Mouse (Mus musculus) forebrain, embryonic 16.5 days (tissue): ENCODE measurements around the gene Hdhd5. TPM values are rescaled to one million over a fixed set of nuclear protein-coding genes. Genes with fewer than 3 reads are reported as not detected.

Experiments used
- ATAC-seq: fragments of 200-750 bp; cut with Nextera tagmentation; 2 replicates; pipeline ENCODE4 v1.8.0; 2017; ENCODE audit warnings: mild to moderate bottlenecking, moderate library complexity
- H3K27ac ChIP-seq: fragments of 300-500 bp; sonication (generic); 2 replicates; pipeline ENCODE4 v1.5.1; 2014; ENCODE audit warnings: low read length, control low read depth
- H3K27me3 ChIP-seq: fragments of 300-500 bp; sonication (generic); replicated peaks from 2 replicates; pipeline ENCODE4 v1.6.1; 2014; ENCODE audit warnings: low read length; ENCODE audit not compliant: control insufficient read depth, insufficient read depth
- H3K36me3 ChIP-seq: fragments of 300-500 bp; sonication (generic); 2 replicates; pipeline ENCODE4 v1.6.1; 2014; ENCODE audit not compliant: control insufficient read depth, insufficient read depth
- H3K4me1 ChIP-seq: fragments of 300-500 bp; sonication (generic); replicated peaks from 2 replicates; pipeline ENCODE4 v1.6.1; 2014; ENCODE audit warnings: low read length; ENCODE audit not compliant: control insufficient read depth, insufficient read depth
- H3K4me2 ChIP-seq: fragments of 300-500 bp; sonication (generic); 2 replicates; pipeline ENCODE4 v1.6.1; 2014; ENCODE audit warnings: mild to moderate bottlenecking, low read length, control low read depth
- H3K4me3 ChIP-seq: fragments of 300-500 bp; sonication (generic); replicated peaks from 2 replicates; pipeline ENCODE4 v1.5.1; 2014; ENCODE audit warnings: mild to moderate bottlenecking, low read length, control low read depth
- H3K9ac ChIP-seq: fragments of 300-500 bp; sonication (generic); replicated peaks from 2 replicates; pipeline ENCODE4 v1.6.1; 2014; ENCODE audit warnings: low read depth, low read length, control low read depth
- H3K9me3 ChIP-seq: fragments of 300-500 bp; sonication (generic); 2 replicates; pipeline ENCODE4 v1.6.1; 2016; ENCODE audit warnings: low read length; ENCODE audit not compliant: control insufficient read depth
- WGBS: fragments of 180-500 bp; shearing (Covaris S2); extraction: QIAGEN DNeasy Blood & Tissue Kit; methylation state at CpG from one replicate; pipeline ENCODE4 v1.1.7; 2014; 5-methylcytosine and 5-hydroxymethylcytosine counted together
- polyA plus RNA-seq: library from polyadenylated mRNA; unstranded; fragments of >200 nt; fragmentation: Nextera tagmentation; extraction: Ambion mirVana; gene quantifications from 2 replicates; pipeline ENCODE4 v1.2.1, GENCODE M21; 2015

The Hdhd5 gene
- polyA plus RNA-seq, 1 experiment from 2014 or later, result 15.3 TPM

GRCm38 (mm10) chr6:120556641-120557040 is 25.5 kb upstream of the Hdhd5 start:
- Histone ChIP-seq H3K9ac (no peak overlapping the region), H3K27ac (no peak overlapping the region), H3K4me2 (no peak overlapping the region), H3K36me3 (no peaks in the 10 kb centered on the region), H3K27me3 (no peaks in the 10 kb centered on the region), H3K4me1 (no peaks in the 10 kb centered on the region), H3K4me3 (no peak overlapping the region), H3K9me3 (no peaks in the 10 kb centered on the region)
- no peak for ATAC-seq
- 92% methylated on average over 8 of the region's 8 CpGs for WGBS

DNA sequence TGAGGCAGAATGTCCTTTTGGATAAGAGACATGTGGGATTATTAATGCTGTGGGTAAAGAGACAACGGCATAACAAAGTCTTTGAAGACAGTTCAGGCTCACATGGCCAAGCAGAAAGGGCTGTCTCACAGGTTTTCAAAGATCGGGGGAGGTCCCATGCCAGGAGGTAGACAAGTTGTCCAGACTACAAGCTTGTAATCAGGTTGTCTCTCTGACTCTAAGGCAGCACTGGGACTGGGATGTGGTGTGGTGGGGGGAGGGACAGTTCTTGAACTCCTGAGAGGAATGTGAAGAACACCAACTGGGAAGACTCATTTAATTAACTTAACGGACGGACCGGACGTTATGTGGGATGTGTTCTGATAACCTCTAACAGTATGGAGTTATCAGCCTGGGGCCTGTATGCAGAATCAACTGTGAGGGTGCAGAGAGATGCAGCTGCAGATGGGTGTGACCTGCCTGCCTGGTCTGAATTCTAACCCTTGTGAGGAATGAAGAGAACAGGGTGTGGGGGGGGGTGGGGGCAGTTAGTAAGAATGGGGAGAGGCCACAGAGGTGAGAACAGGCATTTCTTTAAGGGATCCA is 25.0 kb upstream of the Hdhd5 start:
- Histone ChIP-seq H3K9me3 (no peaks in the 10 kb centered on the region), H3K27me3 (no peaks in the 10 kb centered on the region), H3K9ac (no peak overlapping the region), H3K4me3 (no peak overlapping the region), H3K36me3 (no peaks in the 10 kb centered on the region), H3K27ac (no peak overlapping the region), H3K4me1 (no peaks in the 10 kb centered on the region), H3K4me2 (no peak overlapping the region)
- ATAC-seq, result no peak
- WGBS, result 89% methylated on average over 6 of the region's 6 CpGs

- Histone ChIP-seq H3K4me2 (no peak overlapping the region), H3K9ac (no peak overlapping the region), H3K27ac (no peak overlapping the region), H3K4me3 (no peak overlapping the region), H3K36me3 (no peaks in the 10 kb centered on the region), H3K4me1 (no peaks in the 10 kb centered on the region; the same call in 1 of the 2 replicates), H3K27me3 (no peaks in the 10 kb centered on the region), H3K9me3 (no peaks in the 10 kb centered on the region)
- no peak for ATAC-seq
- WGBS, result 76% methylated on average over 1 of the region's 1 CpGs
These were observed 24.0 kb upstream of the Hdhd5 start for GRCm38 (mm10) chr6:120555152-120555551.

GRCm38 (mm10) chr6:120550173-120550572 is 19.1 kb upstream of the Hdhd5 start:
- Histone ChIP-seq H3K9ac (no peak overlapping the region), H3K36me3 (no peaks in the 10 kb centered on the region), H3K4me1 (peaks cover 2% of the 10 kb centered on the region; the same call in 1 of the 2 replicates), H3K9me3 (no peaks in the 10 kb centered on the region), H3K27me3 (no peaks in the 10 kb centered on the region), H3K4me3 (no peak overlapping the region), H3K27ac (no peak overlapping the region), H3K4me2 (no peak overlapping the region)
- no peak for ATAC-seq
- 2% methylated on average over 2 of the region's 2 CpGs for WGBS

GRCm38 (mm10) chr6:120548581-120548980 is 17.5 kb upstream of the Hdhd5 start:
- Histone ChIP-seq H3K4me3 (no peak overlapping the region), H3K9me3 (no peaks in the 10 kb centered on the region), H3K27me3 (no peaks in the 10 kb centered on the region), H3K36me3 (no peaks in the 10 kb centered on the region), H3K4me1 (peaks cover 2% of the 10 kb centered on the region; the same call in 1 of the 2 replicates), H3K27ac (no peak overlapping the region), H3K4me2 (no peak overlapping the region), H3K9ac (no peak overlapping the region)
- ATAC-seq, result no peak
- WGBS, result 95% methylated on average over 3 of the region's 3 CpGs

- Histone ChIP-seq H3K4me1 (peaks cover 2% of the 10 kb centered on the region; the same call in 1 of the 2 replicates), H3K27me3 (no peaks in the 10 kb centered on the region), H3K36me3 (no peaks in the 10 kb centered on the region), H3K9ac (no peak overlapping the region), H3K27ac (no peak overlapping the region), H3K9me3 (no peaks in the 10 kb centered on the region), H3K4me2 (no peak overlapping the region), H3K4me3 (no peak overlapping the region)
- peak; percentile 67 for ATAC-seq
- 48% methylated on average over 4 of the region's 4 CpGs for WGBS
These were observed 15.9 kb upstream of the Hdhd5 start for GRCm38 (mm10) chr6:120546973-120547372.

DNA sequence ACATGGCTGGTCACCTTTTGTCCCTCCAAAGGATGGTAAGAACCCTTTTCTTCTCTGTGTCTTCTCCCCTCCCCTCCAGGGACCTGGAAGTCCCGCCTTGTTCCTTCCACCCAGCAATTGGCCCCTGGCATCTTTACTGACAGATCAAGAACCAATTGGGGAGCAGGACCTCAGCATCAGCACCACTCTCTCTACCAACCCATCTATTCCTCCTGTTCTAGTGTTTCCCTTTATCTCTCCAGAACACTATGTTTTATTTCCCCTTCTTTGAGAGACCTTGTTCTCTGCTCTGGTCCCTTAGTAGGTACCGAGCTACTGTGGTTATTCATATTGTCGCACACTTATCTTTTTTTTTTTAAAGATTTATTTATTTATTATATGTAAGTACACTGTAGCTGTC is 15.2 kb upstream of the Hdhd5 start:
- Histone ChIP-seq H3K9ac (no peak overlapping the region), H3K27me3 (no peaks in the 10 kb centered on the region), H3K4me1 (peaks cover 2% of the 10 kb centered on the region; the same call in 1 of the 2 replicates), H3K4me3 (no peak overlapping the region), H3K4me2 (no peak overlapping the region), H3K36me3 (no peaks in the 10 kb centered on the region), H3K9me3 (no peaks in the 10 kb centered on the region), H3K27ac (no peak overlapping the region)
- 87% methylated on average over 3 of the region's 3 CpGs for WGBS
- ATAC-seq, result peak; percentile 62

DNA sequence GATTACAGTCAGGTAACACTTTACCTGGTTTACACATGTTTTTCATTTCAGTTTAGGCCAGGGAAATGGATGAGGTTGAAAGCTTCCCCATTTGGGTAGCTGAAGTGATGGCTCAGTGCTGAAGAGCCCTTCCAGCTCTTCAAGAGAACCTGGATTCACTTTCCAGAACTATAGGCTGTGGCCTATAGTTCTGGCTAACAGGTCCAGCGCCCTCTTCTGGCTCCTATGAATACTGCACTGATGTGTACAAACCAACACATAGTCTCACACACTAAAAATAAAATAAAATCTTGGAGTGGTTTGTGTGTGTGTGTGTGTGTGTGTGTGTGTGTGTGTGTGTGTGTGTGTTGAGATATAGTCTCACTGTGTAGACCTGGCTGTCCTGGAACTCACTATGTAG is 10.9 kb upstream of the Hdhd5 start:
- H3K9me3 ChIP-seq, result no peaks in the 10 kb centered on the region
- H3K4me1 ChIP-seq, result peaks cover 5% of the 10 kb centered on the region; the same call in 1 of the 2 replicates
- no peak overlapping the region for H3K4me2 ChIP-seq
- H3K27ac ChIP-seq, result no peak overlapping the region
- H3K27me3 ChIP-seq, result no peaks in the 10 kb centered on the region
- no peaks in the 10 kb centered on the region for H3K36me3 ChIP-seq
- no peak overlapping the region for H3K9ac ChIP-seq
- no peak overlapping the region for H3K4me3 ChIP-seq
- ATAC-seq, result no peak
- 7% methylated on average over 1 of the region's 1 CpGs for WGBS

DNA sequence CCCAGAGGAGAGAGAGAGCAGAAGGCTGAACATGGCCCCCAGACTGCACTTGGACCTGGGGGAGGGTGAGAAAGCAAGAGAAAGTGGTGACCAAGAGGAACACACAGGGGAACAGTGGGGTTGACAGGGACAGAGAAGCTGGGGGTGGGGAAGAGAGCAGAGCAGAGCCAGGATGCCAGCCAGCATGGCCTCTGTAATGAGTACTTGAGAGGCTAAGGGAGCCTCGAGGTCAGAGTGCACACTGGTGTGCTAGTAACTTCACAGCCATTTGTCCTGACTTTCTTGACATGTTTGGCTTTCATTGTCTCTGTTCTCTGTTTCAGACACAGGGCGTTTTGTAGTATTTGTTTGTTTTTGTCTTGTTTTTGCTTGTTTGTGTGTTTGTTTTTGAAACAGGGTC is 10.3 kb upstream of the Hdhd5 start:
- Histone ChIP-seq H3K4me3 (no peak overlapping the region), H3K4me2 (no peak overlapping the region), H3K36me3 (no peaks in the 10 kb centered on the region), H3K9me3 (no peaks in the 10 kb centered on the region), H3K27ac (no peak overlapping the region), H3K27me3 (no peaks in the 10 kb centered on the region), H3K9ac (no peak overlapping the region), H3K4me1 (peaks cover 5% of the 10 kb centered on the region; the same call in 1 of the 2 replicates)
- WGBS, result 58% methylated on average over 2 of the region's 2 CpGs
- ATAC-seq, result no peak

DNA sequence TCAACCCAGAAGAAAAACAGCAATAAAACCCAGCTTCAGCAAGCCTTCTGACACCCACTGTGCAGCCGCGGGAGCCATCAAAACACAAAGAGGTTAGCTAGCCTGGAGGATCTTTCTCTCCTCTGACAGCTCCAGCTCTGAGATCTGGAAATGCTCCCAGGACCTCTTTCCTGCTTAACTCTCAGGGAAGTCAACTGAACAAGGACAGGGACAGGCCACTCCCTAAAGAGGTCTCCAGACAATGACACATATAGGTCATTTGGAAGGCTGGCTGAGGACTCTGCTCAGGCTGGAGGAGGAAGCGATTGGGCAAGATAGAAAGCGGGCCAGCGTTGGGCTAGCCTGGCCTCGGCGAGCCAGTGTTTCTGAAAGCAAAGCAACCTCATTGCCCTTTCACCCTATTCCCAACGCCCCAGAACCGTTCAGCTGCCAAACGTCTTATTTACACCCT is 8.7 kb upstream of the Hdhd5 start:
- H3K27me3 ChIP-seq, result no peaks in the 10 kb centered on the region
- 62% methylated on average over 10 of the region's 10 CpGs for WGBS
- H3K4me1 ChIP-seq, result peaks cover 5% of the 10 kb centered on the region; the same call in 1 of the 2 replicates
- no peak for ATAC-seq
- no peak overlapping the region for H3K4me3 ChIP-seq
- H3K9ac ChIP-seq, result no peak overlapping the region
- no peaks in the 10 kb centered on the region for H3K36me3 ChIP-seq
- no peak overlapping the region for H3K27ac ChIP-seq
- H3K9me3 ChIP-seq, result no peaks in the 10 kb centered on the region
- no peak overlapping the region for H3K4me2 ChIP-seq
